Mouse (Mus musculus) layer of hippocampus, postnatal 25 days (tissue): ENCODE results near the gene Hist1h1a. TPM values are rescaled to one million over a fixed set of nuclear protein-coding genes. Genes with fewer than 3 reads are reported as not detected.
"Not testable (repeated sequence)": the region's sequence is repeated elsewhere in the genome, so short reads cannot be mapped to it uniquely, and the experiment has no call there.

ENCODE experiments used
- DNase-seq, 2 experiments: peaks; one replicate each; pipeline ENCODE4 v3.0.0; 2022; ENCODE audit warnings: mixed read lengths in 2 of 2, low spot score in 1 of 2; ENCODE audit errors: extremely low spot score in 1 of 2
- total RNA-seq, 2 experiments: library from RNA; stranded (reverse); gene quantifications; 2 replicates each; pipeline ENCODE4 v1.2.3; 2021

Hist1h1a gene
- total RNA-seq, 2 experiments from 2014 or later, result 15.6 to 24.5 TPM

DNA sequence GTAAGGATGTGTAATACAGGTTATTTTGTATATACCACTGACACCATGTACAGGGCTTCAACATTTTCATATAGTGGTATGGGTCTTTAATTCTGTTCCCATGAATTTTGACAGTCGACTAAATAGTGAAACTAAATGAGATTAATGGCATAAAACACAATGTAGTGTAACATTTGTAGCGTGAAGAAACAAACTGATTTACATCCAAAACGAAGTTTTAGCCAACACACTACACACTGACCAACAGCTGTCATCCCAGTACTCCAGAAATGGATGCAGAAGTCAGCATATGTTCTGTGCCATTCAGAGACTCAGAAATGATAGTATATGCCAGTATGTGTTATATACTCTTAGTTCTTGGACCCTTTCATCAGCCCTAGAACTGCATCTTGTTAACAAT lies 5.5 kb upstream of the Hist1h1a start:
- no peak for DNase-seq

DNA sequence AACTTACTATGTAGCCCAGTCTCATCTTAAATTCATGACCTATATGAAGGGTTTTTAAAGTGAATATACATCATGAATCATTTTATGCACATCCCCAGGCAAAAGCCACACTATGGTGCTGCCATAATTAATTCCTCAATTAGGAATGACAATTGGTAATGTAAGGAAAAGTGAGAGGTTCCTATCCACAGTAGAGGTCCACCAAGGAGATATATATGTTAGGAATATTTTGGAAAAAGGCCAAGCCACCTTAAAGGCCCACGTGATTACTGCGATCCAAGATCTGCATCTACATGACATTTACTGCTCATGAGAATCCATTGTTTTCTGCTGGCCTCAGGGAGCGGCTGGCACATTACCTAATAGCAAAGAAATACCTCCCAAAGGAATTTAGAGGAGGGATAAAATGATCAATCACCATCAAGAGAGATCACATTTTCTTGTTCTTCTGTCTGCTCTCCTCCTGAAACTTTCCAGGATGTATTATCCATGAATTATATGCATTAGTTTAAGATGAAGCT lies 4.2 kb upstream of the Hist1h1a start:
- DNase-seq, result no peak

DNA sequence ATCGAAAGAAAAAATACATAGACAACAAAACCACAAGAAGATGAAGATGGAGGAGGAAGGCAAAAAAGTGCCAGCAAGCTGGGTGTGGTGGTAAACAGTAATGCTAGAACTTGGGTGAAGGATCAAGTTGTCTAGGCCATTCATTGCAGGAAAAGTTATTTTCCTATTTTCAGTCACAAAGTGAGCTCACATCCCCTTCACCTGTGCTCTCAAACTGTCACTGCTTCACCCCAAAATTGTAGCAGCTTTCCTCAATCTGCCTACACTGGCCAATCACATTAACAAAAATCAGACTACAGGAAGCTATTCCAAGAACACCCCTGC lies 3.6 kb upstream of the Hist1h1a start:
- no peak for DNase-seq

DNA sequence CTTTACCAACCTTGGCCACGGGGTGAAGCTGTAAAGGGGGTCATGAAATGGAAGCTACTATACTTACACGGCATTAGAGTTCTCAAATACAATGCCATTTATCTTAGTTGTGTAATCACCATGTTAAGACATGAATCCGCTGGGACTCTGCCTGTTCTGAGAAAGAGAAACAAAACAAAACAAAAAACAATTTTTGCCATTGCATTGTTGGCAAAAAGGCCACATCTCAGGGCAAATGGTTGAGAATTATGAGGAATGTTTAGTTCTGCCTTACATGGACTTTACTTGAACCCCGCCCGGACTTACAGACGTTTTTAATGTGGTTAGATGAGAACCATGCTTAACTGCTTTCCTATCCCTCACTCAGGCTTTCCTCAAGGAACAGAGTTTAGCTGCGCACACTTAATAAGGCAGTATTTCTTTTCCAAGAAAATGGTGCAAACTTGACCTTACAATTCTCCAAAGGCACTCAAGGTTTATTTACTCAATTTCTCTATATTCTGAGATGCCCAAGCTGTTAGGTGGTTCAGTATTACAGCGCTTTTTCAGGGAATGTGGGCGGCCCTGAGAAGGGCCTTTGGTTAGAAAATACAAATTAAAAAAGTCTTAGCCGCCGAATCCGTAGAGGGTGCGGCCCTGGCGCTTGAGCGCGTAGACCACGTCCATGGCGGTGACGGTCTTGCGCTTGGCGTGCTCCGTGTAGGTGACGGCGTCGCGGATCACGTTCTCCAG lies 3.1 kb upstream of the Hist1h1a start:
- no peak for DNase-seq

DNA sequence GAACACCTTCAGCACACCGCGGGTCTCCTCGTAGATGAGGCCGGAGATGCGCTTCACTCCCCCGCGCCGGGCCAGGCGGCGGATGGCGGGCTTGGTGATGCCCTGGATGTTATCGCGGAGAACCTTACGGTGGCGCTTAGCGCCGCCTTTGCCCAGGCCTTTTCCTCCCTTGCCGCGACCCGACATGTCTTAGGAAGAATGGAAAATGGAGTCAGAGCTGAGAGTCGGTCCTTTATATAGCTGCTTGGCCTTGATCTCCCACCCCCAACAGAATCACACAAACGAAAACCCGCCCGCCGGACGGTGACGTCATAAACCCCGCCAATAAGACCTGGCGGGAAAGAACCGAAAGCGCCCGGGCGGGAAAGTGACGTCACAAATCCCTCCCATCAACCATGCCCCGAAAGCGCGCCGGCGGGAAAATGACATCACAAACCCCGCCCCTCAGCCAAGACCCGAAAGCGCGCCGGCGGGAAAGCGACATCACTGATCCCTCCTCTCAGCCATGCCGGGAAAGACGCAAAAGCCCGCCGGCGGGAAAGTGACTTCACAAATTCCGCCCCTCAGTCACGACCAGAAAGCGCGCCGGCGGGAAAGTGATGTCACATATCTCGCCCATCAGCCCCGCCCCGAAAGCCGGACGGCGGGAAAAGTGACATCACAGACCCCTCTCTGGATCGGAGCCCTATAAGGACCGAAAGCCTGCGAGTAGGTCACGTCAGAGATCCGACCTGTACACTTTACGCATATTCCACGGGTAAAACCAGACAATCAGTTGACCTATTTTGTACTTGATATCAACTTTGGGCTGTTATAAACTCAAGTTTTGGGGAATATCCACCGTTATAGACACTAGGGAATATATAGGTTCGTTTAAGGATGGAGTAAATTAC lies 2.2 kb upstream of the Hist1h1a start, which contains the start of gene Hist1h4a:
Gene Hist1h4a (minus strand): TSS at position 259 of the 893 bp plus-strand sequence.
- DNase-seq, result peak; percentile 97 to 98

DNA sequence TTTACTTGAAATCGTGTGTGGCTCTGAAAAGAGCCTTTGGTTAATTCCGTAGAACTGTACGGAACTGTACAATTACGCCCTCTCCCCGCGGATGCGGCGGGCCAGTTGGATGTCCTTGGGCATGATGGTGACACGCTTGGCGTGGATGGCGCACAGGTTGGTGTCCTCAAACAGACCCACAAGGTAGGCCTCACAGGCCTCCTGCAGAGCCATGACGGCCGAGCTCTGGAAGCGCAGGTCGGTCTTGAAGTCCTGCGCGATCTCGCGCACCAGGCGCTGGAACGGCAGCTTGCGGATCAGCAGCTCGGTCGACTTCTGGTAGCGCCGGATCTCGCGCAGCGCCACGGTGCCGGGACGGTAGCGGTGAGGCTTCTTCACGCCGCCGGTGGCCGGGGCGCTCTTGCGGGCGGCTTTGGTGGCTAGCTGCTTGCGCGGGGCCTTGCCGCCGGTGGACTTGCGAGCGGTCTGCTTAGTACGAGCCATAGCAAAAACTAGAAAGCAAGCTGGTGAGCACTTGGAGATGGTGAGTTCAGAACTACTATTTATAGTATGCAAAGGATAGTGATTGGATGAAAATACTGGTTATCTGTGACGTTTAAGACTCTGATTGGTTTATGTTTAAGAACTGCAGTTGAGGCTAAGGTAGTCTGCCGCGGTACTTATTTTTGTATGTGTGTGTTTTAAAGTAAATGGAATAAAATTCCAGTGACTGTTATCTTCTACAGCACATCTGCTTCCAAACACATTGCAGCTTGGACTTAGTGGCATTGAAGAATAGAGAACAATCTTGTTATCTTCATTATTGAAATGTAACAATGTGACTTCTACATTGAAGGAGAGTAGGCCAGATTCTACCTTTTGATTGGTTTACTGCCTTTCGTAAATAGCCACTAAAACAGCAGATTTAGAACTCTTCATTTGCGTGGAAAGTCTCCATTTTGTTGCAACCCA lies 1.3 kb upstream of the Hist1h1a start, which contains the start of gene Hist1h3a:
Gene Hist1h3a (minus strand): TSS at position 516 of the 951 bp plus-strand sequence.
- peak; percentile 36 to 45 for DNase-seq

DNA sequence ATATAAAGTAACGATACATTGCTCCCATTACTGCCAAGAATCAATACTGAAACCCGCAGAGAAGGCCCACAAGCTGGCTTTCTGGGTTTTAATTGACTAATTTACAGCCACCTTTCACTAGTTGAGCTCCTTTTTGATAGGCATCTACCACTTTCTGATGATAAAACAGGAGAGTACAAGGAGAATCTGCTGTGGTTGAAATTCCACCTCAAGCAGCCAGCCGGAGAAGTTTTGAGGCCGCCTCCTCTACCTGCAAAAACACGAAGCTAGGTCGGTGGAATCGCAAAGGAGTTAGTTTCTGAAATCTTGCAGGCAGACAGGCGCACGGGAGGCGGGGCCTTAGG lies 252 bp upstream of the Hist1h1a start:
- peak in 1 of 2 experiments; percentile 24 for DNase-seq

DNA sequence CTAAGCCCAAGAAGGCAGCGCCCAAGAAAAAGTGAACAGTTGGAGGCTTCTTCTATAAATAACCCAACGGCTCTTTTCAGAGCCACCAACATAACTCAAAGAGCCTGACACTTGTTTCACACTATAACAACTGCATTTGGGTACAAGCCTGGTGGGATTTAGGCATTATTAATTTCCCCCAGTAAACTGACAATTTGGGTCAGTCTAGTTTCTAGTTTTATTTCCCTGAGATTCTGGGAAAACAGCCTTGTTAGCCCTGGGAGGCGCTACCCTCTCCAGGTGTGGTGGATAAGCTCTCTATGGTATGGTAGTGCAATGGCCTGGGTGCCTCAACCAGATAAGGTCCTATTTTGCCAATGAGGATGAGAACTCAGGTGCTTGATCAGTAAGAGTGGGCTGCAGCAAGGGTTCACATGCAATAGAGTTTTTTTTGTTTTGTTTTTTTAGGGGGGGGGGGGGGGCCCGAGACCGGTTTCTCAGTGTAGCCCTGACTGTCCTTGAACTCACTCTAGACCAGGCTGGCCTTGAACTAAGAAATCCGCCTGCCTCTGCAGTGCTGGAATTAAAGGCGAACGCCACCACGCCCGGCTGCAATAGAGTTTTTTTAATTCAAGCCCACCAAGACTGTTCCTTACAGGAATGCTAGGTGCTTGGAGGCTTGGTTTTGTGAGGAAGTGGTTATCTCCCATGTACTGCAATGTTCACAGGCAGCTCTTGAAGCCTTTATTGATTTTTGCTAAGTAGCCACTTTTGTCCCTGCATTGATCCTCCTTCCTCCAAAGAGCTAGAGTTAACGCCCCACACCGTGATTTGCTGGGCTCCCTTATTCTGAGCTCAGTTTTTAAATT lies 1.1 kb downstream of the Hist1h1a start:
- DNase-seq, result no peak

DNA sequence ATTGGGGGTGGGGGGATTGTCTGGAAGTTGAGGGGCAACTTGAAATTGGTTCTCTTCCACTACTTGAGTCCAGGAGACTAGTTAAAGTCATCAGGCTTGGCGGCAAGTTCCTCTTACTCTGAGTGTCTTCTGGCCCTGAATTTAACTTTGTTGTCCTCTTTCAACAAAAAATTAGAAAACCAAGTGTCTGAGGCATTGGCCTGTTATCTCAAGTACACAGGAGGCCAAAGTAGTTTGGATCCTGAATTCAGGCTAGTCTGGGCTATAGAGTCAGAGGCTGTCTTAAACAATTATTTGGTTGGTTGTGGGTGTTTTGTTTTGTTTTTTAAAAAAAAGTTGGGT lies 1.7 kb downstream of the Hist1h1a start:
- DNase-seq, result no peak

DNA sequence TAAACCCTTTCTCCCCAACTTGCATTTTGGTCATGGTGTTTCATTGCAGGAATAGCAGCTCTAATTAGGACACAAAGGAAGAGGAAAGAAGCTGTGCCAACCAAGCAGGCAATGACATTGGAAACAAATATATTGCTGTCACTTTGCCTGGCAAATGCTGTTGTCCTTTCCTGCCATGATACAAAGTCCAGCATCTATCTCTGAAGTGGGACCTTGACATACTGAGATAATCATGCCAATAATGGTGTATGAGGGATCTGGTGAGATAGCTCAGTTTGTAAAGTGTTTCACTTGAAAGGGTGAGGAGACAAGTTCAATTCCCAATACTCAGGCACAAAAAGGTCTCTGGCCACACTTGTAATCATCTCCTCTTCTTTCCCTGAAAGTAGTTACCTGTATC lies 3.3 kb downstream of the Hist1h1a start:
- DNase-seq, result no peak

DNA sequence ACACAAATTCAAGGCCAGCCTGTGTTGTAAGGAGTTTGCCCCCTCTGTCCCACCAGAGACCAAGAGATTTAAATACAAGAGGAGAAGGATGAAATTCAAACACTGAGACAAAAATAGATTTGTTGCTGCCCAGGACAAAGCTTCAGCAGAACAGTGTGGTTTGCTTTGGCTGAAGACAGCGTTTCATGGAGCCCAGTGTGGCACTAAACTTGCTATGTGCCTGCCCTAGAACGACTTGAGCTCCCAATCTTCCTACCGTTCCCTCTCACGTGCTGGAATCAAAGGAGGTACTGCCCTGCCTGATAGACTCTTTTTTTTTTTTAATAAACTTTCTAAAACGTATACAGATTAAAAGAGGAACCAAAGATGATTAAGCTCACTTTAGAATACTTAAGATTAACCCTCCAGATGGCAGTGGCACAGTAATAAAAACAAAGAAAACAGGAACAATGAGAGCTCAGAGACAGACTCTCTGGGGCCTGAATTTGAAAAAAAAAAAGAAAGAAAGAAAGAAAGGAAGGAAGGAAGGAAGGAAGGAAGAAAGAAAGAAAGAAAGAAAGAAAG lies 5.5 kb downstream of the Hist1h1a start:
- no peak for DNase-seq

DNA sequence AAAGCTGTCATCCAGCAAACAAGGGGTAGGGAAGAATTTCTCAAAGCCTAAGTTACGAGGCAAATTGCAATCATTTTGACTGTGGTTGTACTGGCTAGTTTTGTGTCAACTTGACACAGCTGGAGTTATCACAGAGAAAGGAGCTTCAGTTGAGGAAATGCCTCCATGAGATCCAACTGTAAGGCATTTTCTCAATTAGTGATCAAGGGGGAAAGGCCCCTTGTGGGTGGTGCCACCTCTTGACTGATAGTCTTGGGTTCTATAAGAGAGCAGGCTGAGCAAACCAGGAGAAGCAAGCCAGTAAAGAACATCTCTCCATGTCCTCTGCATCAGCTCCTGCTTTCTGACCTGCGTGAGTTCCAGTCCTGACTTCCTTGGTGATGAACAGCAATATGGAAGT lies 6.1 kb downstream of the Hist1h1a start, which contains the start of gene Trim38:
Gene Trim38 (plus strand): TSS at position 301 of the 400 bp plus-strand sequence.
- DNase-seq, result not testable (repeated sequence)

DNA sequence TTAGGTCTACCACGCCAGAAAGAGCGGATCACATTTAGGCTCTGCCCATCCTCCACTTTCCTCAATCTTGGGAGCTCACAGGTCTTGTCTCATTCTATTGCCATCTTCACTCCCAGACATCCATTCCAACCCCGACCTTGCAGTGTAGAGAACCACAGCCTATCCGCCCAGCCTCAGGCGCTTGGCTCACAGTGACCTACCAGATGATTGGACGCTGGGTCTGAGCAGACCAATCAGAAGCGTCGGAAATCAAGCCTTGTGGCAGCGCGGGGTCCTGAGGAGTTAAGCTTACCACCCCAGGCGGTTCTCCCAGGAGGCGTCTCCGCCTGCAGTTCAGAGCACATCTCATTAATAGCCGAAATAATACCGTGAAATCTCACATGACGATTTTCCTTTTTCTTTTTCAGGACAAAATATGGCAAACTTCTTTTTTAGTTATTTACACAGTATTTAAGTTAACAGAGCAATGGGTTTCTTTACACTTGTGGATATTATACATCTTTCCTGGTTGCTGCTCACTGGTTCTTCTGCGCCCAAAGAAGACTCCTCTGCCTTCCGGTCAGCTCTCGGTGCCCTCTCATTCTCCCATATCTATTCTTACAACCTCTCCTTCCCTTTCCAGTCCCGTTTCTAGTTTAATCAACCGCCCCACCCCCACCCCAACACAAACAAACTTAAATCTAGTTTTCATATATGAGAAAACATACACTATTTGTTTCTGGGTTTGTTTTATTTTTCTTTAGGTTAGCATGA lies 9.3 kb downstream of the Hist1h1a start:
- peak; percentile 16 to 21 for DNase-seq

DNA sequence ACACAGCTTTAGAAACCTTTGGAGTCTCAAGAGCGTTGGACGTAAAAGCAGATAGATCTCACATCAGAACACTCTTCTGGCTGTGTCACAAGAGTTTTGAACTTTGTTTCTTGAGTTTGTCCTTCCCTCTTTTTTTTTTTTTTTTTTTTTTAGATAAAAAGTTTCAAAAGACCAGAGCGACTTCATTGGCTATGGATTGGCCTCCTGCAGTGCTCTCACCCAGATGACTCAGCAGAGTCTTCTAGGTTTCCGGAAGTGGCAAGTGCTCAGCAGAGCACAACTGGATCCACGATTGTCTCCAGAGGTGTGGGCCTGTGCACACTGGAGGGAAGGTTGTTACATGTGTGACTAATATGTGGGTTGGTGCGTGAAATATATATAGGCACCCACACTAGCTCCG lies 14.9 kb downstream of the Hist1h1a start:
- DNase-seq, result no peak

DNA sequence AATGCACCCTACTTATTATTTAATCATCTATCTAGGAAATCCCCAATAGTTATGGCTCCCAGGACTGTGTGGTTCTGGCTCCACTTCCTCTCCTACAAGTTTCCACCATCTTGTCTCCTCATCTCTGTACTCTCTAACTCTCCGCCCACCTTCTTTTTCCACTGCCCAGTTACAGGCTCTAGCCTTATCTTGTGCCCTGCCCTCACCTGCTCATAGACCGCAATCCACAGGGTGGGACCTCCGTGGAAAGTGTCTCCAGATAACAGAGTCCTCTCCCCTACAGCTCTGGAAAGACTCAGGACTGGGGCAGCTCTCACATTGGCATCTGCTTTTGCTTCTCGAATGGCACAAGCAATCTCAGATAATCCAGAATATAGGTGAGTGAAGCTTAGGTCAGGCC lies 15.6 kb downstream of the Hist1h1a start:
- no peak for DNase-seq

DNA sequence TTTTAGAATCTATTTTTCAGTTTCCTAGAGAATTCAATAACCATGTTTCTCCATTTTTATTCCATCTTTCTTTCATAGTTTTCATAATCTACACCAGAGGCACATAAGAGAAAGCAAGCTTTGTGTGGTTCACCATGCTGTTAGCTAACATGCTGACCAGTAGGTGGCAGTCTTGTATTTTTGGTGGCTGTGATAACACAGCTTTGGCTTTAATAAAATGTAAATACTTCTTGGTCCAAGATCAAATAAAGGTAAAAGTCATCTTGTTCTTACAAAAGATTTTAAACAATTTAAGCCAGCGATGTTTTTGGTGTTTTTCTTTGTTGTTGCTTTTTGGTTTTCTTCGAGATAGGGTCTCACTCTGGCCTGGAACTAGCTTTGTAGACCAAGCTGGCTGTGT lies 29.1 kb downstream of the Hist1h1a start:
- peak in 1 of 2 experiments; percentile 47 for DNase-seq

DNA sequence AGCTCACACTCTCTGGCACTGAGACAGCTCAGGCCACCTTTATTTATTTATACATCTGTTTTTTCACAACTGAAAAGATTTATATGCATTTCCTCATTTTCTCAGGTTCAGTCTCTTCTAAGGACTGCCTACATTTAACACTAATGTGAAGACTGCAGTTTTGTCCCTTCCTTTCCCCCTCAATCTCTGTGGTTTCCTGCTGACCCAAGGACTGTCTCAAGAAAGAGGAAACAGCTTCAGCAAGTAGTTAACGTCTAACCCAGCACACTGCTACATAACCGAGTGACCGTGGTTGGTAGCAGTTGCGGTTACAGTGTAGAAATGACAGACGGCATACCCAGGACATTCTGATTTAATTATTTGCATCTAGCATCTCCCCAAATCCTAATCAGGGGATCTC lies 35.9 kb downstream of the Hist1h1a start:
- no peak for DNase-seq

DNA sequence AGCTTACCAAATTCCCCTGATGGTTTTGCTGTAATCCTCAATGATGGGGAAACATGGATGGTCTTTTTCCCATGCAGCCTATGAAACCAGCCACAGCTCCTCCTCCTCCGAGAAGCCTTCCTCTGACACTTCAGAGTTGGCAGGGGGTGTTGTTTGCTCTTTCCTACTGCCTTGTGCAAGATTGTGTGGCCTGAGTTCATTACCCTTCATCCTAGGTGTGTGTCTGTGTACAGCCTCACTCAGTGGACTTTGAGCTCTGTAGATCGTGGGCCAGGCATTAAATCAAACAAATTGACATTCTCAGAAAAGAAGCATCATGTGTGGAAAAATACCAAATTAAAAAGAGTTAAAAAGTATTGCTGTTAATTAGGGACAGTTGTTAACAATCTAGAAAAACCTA lies 41.1 kb downstream of the Hist1h1a start:
- no peak for DNase-seq
